Mouse (Mus musculus) lung, postnatal 36 days (tissue): ENCODE results near the gene Olfr175-ps1.

Experiments
- DNase-seq: peaks from one replicate; pipeline ENCODE4 v3.0.0; 2022; ENCODE audit warnings: mixed read lengths

Olfr175-ps1 gene

GRCm38 (mm10) chr16:58826732-58827319, at the start of gene Olfr175-ps1:
TSS of gene Olfr175-ps1 (minus strand) at chr16:58826782.
- no peak for DNase-seq

GRCm38 (mm10) chr16:58874668-58875067, 48.1 kb upstream of the Olfr175-ps1 start, which contains the start of gene Olfr177:
TSS of gene Olfr177 (minus strand) at chr16:58874768.
- DNase-seq: no peak

GRCm38 (mm10) chr16:58861479-58861878, 34.9 kb upstream of the Olfr175-ps1 start:
- DNase-seq: no peak

GRCm38 (mm10) chr16:58860032-58860737, 33.6 kb upstream of the Olfr175-ps1 start:
- no peak for DNase-seq

- DNase-seq: no peak
Measured at GRCm38 (mm10) chr16:58800168-58800567, 26.4 kb downstream of the Olfr175-ps1 start, which contains the start of gene Olfr173. TSS of gene Olfr173 (minus strand) at chr16:58800268.
